Mouse (Mus musculus): Measurements from ENCODE around the gene Vti1b.
"Not testable (repeated sequence)": the region's sequence is repeated elsewhere in the genome, so short reads cannot be mapped to it uniquely, and the experiment has no call there.

Gene Vti1b

GRCm38 (mm10) chr12:79172019-79172941 lies at the start of gene Vti1b:
Vti1b (minus strand) TSS chr12:79172667.
- DNase-seq (ENCODE audit: low spot score): peak; percentile 90

GRCm38 (mm10) chr12:79217511-79217910 lies 45.0 kb upstream of the Vti1b start:
- DNase-seq (ENCODE audit: low spot score): no peak

- DNase-seq (ENCODE audit: low spot score): peak; percentile 46
These were observed 39.0 kb upstream of the Vti1b start for GRCm38 (mm10) chr12:79211447-79211846.

GRCm38 (mm10) chr12:79208703-79209464 lies 36.4 kb upstream of the Vti1b start, which contains the start of gene Rdh12:
Rdh12 (plus strand) TSS chr12:79208914.
- peak; percentile 18 for DNase-seq (ENCODE audit: low spot score)

- no peak for DNase-seq (ENCODE audit: low spot score)
These were observed 29.4 kb upstream of the Vti1b start for GRCm38 (mm10) chr12:79201882-79202281.

GRCm38 (mm10) chr12:79197105-79197504 lies 24.6 kb upstream of the Vti1b start:
- DNase-seq (ENCODE audit: low spot score): no peak

GRCm38 (mm10) chr12:79193441-79193840 lies 21.0 kb upstream of the Vti1b start:
- peak; percentile 72 for DNase-seq (ENCODE audit: low spot score)

GRCm38 (mm10) chr12:79192193-79192592 lies 19.7 kb upstream of the Vti1b start, which contains the start of gene Rdh11:
Rdh11 (minus strand) TSS chr12:79192293.
- no peak for DNase-seq (ENCODE audit: low spot score)

- peak; percentile 81 for DNase-seq (ENCODE audit: low spot score)
These were observed 19.2 kb upstream of the Vti1b start for GRCm38 (mm10) chr12:79191701-79192100.

GRCm38 (mm10) chr12:79190931-79191673 lies 18.6 kb upstream of the Vti1b start:
- DNase-seq (ENCODE audit: low spot score): peak; percentile 62

GRCm38 (mm10) chr12:79185160-79185559 lies 12.7 kb upstream of the Vti1b start:
- DNase-seq (ENCODE audit: low spot score): not testable (repeated sequence)

- no peak for DNase-seq (ENCODE audit: low spot score)
These were observed 3.5 kb upstream of the Vti1b start for GRCm38 (mm10) chr12:79175998-79176397.

GRCm38 (mm10) chr12:79173721-79174120 lies 1.3 kb upstream of the Vti1b start:
- DNase-seq (ENCODE audit: low spot score): no peak

GRCm38 (mm10) chr12:79171269-79171995 lies 1.0 kb downstream of the Vti1b start:
- DNase-seq (ENCODE audit: low spot score): no peak

GRCm38 (mm10) chr12:79170421-79170820 lies 2.0 kb downstream of the Vti1b start:
- DNase-seq (ENCODE audit: low spot score): no peak

- no peak for DNase-seq (ENCODE audit: low spot score)
These were observed 3.3 kb downstream of the Vti1b start for GRCm38 (mm10) chr12:79169173-79169572.

- no peak for DNase-seq (ENCODE audit: low spot score)
These were observed 9.6 kb downstream of the Vti1b start for GRCm38 (mm10) chr12:79162876-79163275.

- DNase-seq (ENCODE audit: low spot score): no peak
These were observed 22.8 kb downstream of the Vti1b start for GRCm38 (mm10) chr12:79149653-79150052.

GRCm38 (mm10) chr12:79141384-79141783 lies 31.1 kb downstream of the Vti1b start:
- no peak for DNase-seq (ENCODE audit: low spot score)

GRCm38 (mm10) chr12:79140811-79141210 lies 31.7 kb downstream of the Vti1b start:
- no peak for DNase-seq (ENCODE audit: low spot score)

GRCm38 (mm10) chr12:79139417-79139816 lies 33.0 kb downstream of the Vti1b start:
- DNase-seq (ENCODE audit: low spot score): peak; percentile 14
